Mouse (Mus musculus): ENCODE measurements around the gene Fra10ac1.

- no peak for TF ChIP-seq CTCF (IDR thresholded peaks at IDR 0.05; ENCODE audit: low read depth, low read length)
- TF ChIP-seq POLR2A (IDR thresholded peaks at IDR 0.05; ENCODE audit: extremely low read depth, insufficient read depth, low read length) = no peak
Observed at GRCm38 (mm10) chr19:38265767-38266166, 41.8 kb upstream of the Fra10ac1 start.
